Mouse (Mus musculus) cerebellum, postnatal 4 days (tissue): ENCODE results near the gene Usp40.
"Not testable (repeated sequence)": the region's sequence is repeated elsewhere in the genome, so short reads cannot be mapped to it uniquely, and the experiment has no call there.

Experiments used
- DNase-seq, 2 experiments: peaks; one replicate each; pipeline ENCODE4 v3.0.0; 2022; ENCODE audit warnings: low spot score in 2 of 2, mixed read lengths in 1 of 2

The Usp40 gene

DNA sequence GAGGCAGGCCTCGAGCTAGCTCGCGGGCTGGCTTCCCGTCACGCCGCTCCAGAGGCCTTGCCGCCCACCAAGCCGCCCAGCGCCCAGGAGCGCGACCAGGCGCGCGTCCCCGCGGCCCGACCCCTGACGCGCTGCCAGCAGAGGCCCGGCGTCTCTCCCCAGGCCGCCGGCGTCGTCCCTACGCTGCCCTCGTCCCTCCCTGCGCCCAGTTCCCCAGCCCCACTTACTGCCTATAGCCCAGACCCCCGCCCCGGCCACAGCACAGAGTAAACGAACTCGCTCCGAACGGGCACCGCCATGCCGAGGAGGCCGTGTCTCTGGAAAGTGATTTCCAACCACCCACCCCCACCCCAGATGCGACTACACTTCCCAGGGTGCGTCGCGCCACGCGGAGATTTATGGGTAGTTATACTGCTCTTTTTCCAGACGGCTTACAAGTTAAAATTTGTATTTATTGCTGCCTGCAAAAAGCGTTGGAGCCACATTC lies at the start of gene Usp40:
Gene Usp40 (minus strand): TSS at position 341 of the 487 bp plus-strand sequence.
- DNase-seq: peak; percentile 52 to 76

DNA sequence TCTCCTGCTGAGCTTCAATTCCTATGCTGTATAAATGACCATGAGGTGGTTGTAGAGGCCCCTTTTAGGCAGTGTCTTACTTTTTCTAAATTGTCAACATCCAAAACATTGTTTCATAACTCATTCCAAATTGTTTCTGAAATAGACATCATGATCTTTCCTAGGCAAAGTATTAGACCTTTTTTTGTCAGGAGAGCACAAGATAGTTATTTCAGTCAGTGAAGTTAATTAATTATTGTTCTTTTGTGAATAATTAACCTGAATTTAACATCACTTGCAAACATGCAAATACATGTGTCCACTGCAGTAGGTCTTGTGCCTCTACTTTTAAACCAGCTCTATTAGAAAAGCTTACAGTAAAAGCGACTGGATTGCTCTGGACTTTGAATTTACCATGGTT lies 46.7 kb upstream of the Usp40 start, which contains the start of gene Ugt1a10:
Gene Ugt1a10 (plus strand): TSS at position 301 of the 400 bp plus-strand sequence.
- DNase-seq: no peak

DNA sequence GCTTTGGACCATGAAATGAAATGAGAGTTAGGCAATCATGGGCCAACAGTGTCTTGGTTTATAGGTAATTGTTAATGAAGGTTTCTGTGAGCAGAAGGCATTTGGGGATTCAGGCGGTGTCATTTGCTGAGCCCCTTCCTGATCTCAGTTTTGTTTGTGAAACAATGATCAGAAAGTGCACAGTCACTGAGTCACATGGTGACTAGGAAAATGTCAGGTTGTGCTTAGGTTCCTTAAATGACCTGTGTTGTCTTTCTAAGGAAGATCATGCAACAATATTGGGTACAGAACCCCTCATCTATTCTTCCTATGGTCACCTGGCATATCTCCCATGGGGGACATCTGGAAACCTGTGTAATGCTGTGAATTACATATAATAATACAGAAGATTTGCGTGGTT lies 39.1 kb upstream of the Usp40 start:
- DNase-seq: not testable (repeated sequence)

DNA sequence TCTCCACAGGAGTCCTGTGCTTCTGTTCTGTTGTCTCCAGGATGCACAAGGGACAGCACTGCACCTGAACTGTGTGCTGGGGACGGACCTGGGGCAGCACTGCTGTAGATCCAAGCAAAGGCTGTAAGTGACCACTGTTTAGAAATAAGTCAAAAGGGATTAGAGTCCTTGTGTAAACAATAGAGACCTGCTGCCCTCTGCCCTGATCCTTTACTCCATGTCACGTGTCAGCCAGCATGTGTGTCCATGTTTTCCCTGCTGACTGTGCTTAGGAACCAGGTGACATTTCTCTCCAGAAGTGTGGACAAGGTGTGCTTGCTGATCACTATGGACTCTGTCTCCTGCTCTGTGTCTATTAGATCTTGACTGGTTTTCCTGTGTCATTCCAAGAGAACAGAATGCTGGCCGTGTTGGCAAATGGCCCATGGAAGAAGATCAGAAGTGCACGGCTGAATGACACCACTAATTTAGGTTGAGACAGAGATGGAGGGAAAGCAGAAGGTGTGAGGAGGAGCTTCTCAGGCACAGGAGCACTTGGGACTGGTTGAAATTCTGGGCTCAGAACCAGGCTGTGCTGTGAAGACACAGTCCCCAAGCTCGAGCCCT lies 36.6 kb upstream of the Usp40 start:
- not testable (repeated sequence) for DNase-seq

DNA sequence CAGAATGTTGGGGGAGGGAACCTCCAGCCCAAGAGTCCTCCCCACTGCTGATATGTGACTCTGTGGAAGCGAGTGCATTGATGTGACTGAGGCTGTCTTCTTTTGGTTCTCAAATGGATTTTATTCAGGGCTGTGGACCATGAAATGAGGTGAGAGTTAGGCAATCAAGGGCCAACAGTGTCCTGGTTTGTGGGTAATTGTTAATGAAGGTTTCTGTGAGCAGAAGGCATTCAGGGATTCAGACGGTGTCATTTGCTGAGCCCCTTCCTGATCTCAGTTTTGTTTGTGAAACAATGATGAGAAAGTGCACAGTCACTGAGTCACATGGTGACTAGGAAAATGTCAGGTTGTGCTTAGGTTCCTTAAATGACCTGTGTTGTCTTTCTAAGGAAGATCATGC lies 34.7 kb upstream of the Usp40 start:
- not testable (repeated sequence) for DNase-seq

DNA sequence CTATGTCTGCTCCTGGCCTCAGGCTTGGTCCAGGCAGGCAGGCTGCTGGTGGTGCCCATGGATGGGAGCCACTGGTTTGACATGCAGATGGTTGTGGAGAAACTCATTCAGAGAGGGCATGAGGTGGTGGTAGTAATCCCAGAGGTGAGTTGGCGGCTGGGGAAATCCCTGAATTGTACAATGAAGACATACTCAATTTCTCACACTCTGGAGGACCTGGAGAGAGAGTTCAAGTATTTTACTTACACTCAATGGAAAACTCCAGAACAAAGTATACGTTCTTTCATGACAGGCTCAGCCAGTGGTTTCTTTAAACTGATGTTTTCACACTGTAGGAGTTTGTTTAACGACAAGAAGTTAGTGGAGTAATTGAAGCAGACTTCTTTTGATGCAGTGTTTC lies 16.9 kb upstream of the Usp40 start:
- not testable (repeated sequence) for DNase-seq

DNA sequence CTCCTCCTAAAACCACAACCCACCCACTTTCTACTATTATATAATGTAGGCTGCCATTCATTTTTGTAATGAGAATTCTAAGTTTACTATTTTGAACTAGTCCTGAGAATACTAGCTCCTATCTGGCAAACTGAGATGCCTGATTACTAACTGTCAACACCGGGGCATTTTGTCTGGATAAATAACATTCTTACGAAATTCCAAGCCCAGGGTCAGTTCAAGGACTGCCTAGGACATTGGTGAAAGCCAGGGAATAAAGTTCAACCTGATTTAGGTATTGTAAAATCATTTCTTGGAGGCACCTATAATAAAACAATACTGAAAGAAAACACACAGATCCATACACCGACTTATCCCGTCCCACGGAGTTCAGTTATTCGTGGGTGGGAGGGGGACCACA lies 7.0 kb upstream of the Usp40 start:
- no peak for DNase-seq

DNA sequence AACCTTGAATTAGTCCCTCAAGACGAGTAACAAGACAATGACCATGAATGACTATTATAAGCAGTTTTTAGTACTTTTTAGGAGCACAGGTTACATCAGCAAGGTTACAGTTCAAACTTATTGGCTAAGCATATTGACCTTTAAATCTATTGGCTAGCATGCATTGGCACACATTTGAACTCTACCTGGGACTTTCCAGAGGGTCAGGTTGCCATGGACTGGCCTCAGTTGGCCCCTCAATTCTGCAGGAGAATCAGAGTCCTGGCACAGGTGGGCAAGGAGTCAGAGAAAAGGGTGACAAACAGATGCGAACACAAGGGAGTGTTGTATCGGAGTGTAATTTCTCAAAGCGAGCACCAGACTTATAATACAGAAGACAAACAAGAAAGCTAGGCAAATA lies 6.3 kb upstream of the Usp40 start:
- DNase-seq: no peak

DNA sequence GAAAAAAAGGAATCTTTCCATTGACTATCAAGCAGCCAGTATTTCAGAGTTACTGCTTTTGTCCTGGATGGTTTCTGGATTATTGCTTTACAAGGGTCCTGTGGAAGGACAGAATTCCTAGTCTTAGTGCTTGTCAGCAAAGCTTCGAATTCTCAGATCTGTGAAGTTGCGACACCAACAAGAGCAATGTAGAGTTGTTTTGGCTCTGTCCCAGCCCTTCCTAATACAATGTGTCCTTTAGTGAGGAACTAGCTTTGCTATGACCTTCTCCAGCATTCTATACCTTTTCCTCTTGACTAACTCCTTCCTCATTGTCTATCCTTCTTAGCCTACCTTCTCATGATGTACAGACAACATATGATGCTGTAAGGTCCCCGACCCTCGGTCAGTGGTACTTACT lies 5.8 kb upstream of the Usp40 start:
- no peak for DNase-seq

DNA sequence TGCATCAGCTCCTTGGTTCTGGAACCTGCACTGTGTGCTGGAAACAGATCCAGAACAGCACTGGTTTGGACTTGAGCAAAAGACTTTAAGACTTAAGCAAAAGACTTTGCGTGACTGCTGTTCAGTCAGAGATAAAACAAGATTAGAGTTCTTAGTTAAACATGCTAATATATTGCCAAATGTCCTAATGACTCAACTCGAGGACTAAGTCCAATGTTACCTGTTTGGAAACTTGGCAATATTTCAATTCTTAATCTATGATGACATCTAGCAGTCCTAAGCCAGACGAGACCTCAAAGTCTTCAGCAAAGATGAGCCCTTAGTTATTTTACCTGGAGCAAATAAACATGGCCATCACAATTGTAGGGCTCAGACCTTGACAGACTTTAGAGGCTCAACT lies 5.4 kb upstream of the Usp40 start:
- no peak for DNase-seq

DNA sequence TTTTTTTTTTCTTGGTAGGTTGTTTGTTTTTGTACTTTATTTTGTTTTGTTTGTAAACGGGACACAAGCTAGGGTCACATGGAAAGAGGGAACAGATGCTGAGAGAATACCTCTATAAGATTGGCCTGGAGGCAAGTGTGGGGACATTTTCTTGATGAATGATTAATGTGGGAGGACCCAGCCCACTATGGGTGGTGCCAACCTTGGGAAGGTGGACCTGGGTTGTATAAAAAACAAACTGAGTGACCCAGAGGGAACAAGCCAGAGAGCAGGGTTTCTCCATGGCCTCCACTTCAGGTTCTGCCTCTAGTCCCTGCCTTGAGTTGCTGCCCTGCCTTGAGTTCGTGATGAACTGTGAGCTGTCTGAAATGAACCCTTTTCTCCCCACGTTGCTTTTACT lies 1.2 kb upstream of the Usp40 start:
- no peak for DNase-seq

DNA sequence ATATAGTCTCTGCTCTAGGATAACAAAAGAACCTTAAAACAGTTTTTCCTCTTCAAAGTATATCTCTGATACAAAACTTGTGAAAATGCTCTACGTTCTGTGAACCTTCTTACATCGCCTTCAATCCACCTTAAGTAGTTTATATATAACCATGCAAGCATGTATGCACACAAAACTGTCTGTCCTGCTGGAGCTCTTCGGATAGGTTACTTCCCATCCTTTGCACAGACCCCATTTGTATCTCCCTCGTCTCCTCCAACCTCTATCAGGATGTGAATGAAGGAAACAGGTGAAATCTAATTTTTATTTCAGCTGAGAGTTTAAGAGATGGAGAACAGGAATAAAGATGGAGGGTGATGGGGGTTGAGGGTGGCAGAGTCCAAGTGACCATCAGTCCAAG lies 384 bp upstream of the Usp40 start:
- DNase-seq: no peak

DNA sequence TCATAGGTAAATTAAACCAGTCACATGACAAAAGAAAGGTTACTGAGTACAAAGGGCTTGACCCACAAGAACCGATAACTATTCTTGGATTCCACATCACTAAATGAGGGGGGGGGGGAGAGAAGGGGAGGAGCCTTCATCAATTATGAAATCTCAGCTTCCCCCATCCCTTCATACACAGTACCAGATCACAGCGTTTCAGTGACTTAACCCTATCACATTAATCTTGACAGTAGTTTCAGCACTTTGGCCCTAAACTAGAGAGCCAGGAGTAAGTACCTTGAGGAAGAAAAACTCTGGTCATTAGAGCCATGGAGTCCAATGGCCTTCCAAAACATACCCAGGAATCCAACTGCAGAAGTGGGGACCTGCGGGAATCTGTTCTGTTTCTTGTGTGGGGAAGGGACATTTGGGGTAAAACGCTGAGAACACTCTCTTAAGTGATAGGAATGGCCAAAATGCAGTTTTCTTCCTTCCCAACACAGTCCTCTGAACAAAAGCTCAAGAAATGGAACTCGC lies 600 bp downstream of the Usp40 start:
- DNase-seq: no peak

DNA sequence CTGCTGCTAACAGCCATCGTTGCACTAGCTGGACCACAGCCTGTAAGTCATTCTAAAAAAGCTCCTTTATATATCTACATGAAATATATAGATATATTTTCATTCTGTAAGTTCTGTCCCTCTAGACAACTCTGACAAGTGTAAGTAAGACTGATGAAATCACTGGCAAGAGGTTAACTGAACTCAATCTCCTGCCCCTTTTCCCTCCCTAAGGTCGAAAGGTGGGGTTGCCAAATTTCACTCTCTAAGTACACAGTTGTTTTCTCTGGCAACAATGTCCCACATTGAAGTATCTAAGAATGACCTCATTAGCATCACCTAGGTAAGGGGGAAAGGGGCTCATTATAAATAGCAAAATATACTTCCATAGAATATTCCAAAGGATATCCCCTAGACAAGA lies 15.6 kb downstream of the Usp40 start:
- no peak for DNase-seq

DNA sequence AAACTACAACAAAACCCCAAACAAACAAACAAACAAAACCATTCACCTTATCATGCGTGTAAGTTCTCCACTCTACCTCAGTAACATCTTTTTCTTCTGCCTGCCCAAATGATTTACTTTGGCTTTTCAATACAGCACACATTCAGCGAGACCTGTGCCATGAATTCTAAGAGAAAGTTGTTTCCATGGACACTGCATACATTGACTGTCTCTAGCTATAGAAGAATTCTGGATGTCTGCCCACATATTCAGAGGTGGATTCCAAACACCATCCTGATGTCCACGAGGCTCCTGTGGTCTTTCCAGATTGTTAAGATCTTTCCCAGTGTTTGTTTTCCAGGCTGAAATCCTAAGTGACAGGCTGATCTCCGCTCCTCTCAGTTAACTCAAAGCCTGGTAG lies 26.1 kb downstream of the Usp40 start:
- DNase-seq: no peak

DNA sequence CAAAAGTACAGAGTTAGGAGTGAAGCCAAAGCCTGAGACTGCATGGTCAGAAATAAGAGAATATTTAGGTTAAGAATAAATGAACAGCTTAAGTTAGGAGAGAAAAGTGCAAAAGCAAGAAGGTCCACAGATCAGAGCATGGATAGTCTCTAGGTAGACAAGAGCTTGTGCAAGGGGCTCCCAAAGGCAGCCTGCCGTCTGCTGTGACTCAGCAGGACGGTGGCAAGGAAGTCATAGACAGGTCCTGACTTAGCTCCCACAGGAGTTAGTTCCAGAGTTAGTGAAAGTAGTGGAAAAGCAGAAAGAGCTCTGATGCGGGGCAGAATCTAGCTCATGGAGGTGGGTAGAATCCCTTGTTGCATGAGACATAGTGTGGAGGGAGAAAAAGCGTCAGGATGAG lies 38.0 kb downstream of the Usp40 start:
- DNase-seq: no peak

DNA sequence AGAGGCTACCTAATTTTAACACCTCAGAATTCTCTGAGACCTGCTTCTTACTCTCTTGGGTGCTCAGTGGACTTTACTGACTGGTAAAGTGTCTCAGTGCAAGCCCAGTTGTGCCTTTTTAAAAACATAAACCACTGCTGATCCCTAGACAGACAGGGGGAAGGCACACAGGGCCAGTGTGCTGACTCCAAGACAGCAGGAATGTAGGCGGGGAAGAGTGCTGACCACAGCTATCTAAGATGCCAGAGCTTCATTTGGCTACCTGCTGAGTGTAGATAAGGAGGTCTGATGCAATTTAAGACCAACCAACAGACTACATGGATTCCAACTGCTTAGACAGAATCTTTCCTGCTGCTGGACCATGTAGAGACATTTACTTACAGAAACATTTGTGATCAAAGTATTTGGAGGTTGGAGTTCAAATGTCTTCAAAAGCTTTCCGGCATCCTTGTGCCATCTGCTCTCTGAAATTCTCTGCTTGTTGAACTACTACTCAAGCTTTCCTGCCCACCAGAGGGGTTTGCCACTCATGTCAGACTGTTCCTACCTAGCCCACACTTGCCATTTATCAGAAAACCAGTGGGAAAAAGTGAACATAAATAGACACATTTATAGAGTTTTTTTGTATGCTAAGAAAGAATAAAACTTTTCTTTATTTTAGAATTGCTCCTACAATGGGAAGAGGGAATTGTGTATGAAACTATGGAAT lies 46.7 kb downstream of the Usp40 start:
- no peak for DNase-seq

DNA sequence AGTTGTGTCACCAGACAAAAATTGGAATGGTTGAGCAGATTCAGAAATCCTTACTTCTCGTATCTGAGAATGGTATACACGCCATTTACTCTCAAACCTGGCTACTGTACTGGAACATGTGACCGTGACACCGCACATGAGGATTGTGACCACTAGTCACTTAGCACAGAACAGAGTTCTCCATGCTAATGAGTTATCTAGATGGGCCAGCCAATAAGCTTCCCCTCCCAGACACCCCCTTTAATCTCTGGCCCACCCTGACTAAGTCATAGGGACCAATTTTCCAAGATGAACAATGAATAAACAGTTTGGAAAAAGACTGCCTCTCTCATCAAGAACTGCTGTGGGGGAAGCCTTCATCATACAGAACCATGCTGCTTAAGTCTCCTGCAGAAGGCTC lies 47.6 kb downstream of the Usp40 start:
- no peak for DNase-seq

DNA sequence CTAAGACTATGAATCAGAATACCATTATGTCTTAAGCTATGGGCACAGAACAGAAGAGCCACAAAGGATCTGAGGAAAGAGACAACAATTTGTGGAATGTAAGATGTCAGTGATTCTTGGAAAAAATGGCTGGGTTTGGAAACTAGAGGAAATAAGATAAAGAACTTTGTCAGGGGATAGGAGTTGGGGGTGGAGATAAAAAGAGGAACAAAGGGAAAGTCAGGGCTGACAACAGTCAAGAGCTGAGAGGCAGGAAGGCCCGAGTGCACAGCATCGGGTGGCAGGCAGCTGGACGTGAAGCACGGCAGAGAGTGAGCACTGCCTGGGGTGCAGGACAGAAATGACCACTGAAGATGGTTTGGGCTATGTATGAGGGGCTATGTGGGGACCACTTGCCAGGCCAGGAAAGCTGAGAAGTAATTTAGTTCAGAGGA lies 48.3 kb downstream of the Usp40 start:
- no peak for DNase-seq

DNA sequence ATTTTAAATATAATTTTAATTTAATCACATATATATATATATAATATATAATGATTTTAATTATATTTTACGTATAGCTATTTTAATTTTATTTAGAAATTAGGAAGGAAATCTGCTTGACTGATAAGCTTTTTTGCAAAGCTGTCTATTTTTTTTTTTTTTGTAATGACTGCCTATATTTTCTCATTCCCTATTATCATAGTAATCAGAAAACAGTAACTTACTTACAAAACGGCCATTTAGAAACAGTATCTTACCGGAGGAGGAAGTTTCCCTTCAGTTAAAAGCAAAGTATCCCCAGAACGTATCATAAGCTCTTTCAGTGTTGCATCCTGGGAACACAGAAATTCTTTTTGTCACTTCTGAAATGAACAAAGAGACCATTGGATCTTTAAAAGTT lies 48.8 kb downstream of the Usp40 start:
- no peak for DNase-seq

DNA sequence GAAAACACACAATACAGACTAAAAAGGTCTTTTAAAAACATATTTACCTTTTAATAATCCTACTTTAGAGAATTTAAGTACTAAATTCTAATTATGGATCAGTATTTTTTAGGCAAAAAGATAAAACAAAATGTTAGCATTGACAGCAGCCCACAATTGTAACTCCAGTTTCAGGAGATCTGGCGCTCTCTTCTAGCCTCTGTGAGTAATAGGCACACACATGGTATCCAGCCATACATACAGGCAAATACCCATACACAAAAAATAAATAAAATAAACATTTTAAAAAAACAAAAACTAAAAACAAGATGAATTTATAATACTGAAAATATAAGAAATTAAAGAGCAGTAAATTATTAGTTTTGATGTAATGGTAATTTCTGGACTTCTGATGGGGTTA lies 49.4 kb downstream of the Usp40 start:
- no peak for DNase-seq

DNA sequence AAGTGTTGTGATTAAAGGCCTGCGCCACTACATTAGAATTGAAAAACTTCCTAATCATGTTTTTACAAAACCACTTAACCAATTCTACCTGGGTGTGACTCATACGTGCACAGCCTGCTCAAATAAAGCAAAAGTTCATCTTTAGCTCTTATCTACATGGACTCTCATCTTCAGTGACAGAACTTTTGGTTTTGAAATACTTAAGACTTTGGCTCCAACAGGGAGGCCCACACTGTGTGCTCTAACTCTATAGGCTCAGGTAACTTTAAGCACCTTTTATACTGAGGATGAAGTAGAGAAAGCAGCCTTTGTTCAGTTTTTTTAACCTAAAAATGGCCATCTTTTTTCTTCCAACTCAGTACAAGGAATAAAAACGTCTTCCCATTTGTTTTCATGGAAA lies 55.3 kb downstream of the Usp40 start:
- no peak for DNase-seq

DNA sequence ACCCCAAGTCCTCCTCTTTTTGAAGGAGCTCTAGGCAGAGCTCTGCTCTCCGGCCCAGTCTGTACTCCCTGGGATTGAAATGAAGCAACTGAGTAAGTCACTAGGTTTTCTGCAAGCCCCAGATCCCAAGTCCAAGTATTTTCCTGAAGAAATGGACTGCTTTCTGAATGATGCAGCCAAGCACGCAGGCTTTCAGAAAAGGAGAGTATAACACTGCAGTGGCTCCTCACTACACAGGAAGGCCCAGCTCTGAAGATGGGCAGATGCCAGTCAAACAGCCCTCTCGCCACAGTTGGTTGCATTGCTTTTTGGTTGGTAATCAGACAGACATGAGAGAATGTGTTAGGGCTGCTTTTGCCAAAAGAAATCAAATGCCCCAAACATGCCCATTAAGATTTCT lies 56.7 kb downstream of the Usp40 start:
- DNase-seq: no peak
